Mouse (Mus musculus) ES-E14 (cell line): ENCODE measurements around the gene Gimap8. TPM values are rescaled to one million over a fixed set of nuclear protein-coding genes. Genes with fewer than 3 reads are reported as not detected.
A peak's percentile ranks its signal among the peaks of the same experiment; 100 is the strongest.
"Not testable (repeated sequence)": the region's sequence is repeated elsewhere in the genome, so short reads cannot be mapped to it uniquely, and the experiment has no call there.

Experiments used
- DNase-seq: peaks from one replicate; pipeline ENCODE4 v3.0.0-alpha.2; 2013; ENCODE audit warnings: low read depth, low spot score
- H3K27ac ChIP-seq: 2 replicates; pipeline ENCODE4 v1.5.1; 2012; ENCODE audit warnings: low read depth, mild to moderate bottlenecking, low read length, moderate library complexity, mixed read lengths; ENCODE audit not compliant: poor library complexity, insufficient read depth, severe bottlenecking
- H3K36me3 ChIP-seq: 2 replicates; pipeline ENCODE4 v1.6.1; 2012; ENCODE audit warnings: mild to moderate bottlenecking, low read length, moderate library complexity, mixed read lengths; ENCODE audit not compliant: control insufficient read depth, poor library complexity, insufficient read depth, severe bottlenecking
- H3K4me1 ChIP-seq, 2 experiments: fragments of 150-350 bp in 1 of 2; sonication (generic) in 1 of 2; 2 replicates each; pipeline ENCODE4 v1.6.1; 2012; ENCODE audit warnings: low read length in 2 of 2, mild to moderate bottlenecking in 1 of 2, mixed read lengths in 1 of 2; ENCODE audit not compliant: control insufficient read depth in 2 of 2, insufficient read depth in 2 of 2, poor library complexity in 1 of 2
- H3K4me3 ChIP-seq, 2 experiments: fragments of 150-350 bp in 1 of 2; sonication (generic) in 1 of 2; 2 replicates each; pipeline ENCODE4 v1.5.1; 2012; ENCODE audit warnings: low read length in 2 of 2, low read depth in 1 of 2, mild to moderate bottlenecking in 1 of 2, mixed read lengths in 1 of 2; ENCODE audit not compliant: insufficient read depth in 1 of 2, poor library complexity in 1 of 2, severe bottlenecking in 1 of 2
- H3K9ac ChIP-seq: 2 replicates; pipeline ENCODE4 v1.6.1; 2012; ENCODE audit warnings: low read depth, mild to moderate bottlenecking, low read length, mixed read lengths; ENCODE audit not compliant: poor library complexity, insufficient read depth, severe bottlenecking
- H3K9me3 ChIP-seq: fragments of 150-350 bp; sonication (generic); 2 replicates; pipeline ENCODE4 v1.6.1; 2012; ENCODE audit warnings: low read depth, mild to moderate bottlenecking, low read length; ENCODE audit not compliant: control insufficient read depth, insufficient read depth
- CHD2 ChIP-seq: IDR thresholded peaks from 2 replicates; pipeline ENCODE4 v1.6.1; 2014; ENCODE audit warnings: mild to moderate bottlenecking, low read depth, low read length, inconsistent platforms
- HCFC1 ChIP-seq: IDR thresholded peaks from 2 replicates; pipeline ENCODE4 v1.6.1; 2012; ENCODE audit warnings: low read length, inconsistent platforms, borderline replicate concordance; ENCODE audit not compliant: insufficient read depth
- MAFK ChIP-seq: IDR thresholded peaks from 2 replicates; pipeline ENCODE4 v1.6.1; 2014; ENCODE audit warnings: mild to moderate bottlenecking, low read depth, low read length, inconsistent platforms; ENCODE audit not compliant: insufficient read depth
- ZC3H11A ChIP-seq: IDR thresholded peaks from 2 replicates; pipeline ENCODE4 v1.6.1; 2012; ENCODE audit warnings: low read depth, mild to moderate bottlenecking, inconsistent platforms, low read length, borderline replicate concordance
- ZNF384 ChIP-seq: IDR thresholded peaks from 2 replicates; pipeline ENCODE4 v1.6.1; 2012; ENCODE audit warnings: low read depth, low read length, inconsistent platforms
- in situ Hi-C, 2 experiments: fragments of 600-800 bp; cut with MboI; formaldehyde crosslinking; loops; one replicate each; pipeline ENCODE4 v1.15.1; 2025; ENCODE audit warnings: low sequenced_read_pairs in 2 of 2, inconsistent platforms in 1 of 2; ENCODE audit not compliant: unreplicated experiment in 2 of 2
- total RNA-seq: library from RNA; depleted of rRNA; stranded (reverse); fragments of 300-350 nt; gene quantifications from 2 replicates; pipeline ENCODE4 v1.2.3, GENCODE M21; 2012

Gene Gimap8
- total RNA-seq, 1 experiment, result 0.22 TPM

GRCm38 (mm10) chr6:48620031-48620430 is 27.0 kb upstream of the Gimap8 start:
- Histone ChIP-seq H3K4me3 (peak overlapping the region; percentile 69 to 71), H3K4me1 (peaks cover 0 to 11% of the 10 kb centered on the region in 2 experiments; a peak in 1 of 4 replicates), H3K9me3 (no peaks in the 10 kb centered on the region), H3K27ac (no peak overlapping the region), H3K36me3 (peaks cover 7% of the 10 kb centered on the region; the same call in 1 of the 2 replicates), H3K9ac (peak overlapping the region; percentile 53)
- in situ Hi-C loops, result no loop called here
- TF ChIP-seq MAFK (no peak), ZNF384 (no peak), HCFC1 (no peak), CHD2 (no peak), ZC3H11A (no peak)
- no peak for DNase-seq

- DNase-seq, H3K27ac ChIP-seq, in situ Hi-C loops, H3K36me3 ChIP-seq, H3K9me3 ChIP-seq: not testable (repeated sequence)
- Histone ChIP-seq H3K4me1 (peaks cover 0 to 11% of the 10 kb centered on the region in 2 experiments; a peak in 1 of 4 replicates), H3K9ac (peak overlapping the region; percentile 63), H3K4me3 (peak overlapping the region; percentile 37 to 93)
Measured at GRCm38 (mm10) chr6:48622186-48622843, 24.7 kb upstream of the Gimap8 start.

DNA sequence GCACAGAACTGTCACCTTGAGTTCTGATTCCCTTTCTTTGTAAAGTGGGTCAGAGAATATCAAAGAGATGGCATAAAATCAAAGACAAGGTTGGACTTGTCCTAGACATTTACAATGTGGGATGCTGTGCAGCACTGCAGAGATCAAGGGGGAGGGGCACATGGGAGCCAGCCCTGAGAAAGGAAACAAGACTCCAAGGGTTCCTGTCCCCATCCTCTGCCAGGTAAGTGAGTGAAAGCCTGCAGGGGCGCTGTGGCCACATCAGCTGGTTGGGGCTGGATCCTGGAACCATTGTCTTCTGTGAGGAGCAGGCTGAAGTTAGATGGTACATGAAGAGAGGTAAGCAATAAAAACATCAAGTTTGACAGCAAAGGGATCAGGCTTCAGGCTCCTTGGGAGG is 23.6 kb upstream of the Gimap8 start:
- Histone ChIP-seq H3K4me3 (no peak overlapping the region), H3K9me3 (no peaks in the 10 kb centered on the region), H3K27ac (no peak overlapping the region), H3K36me3 (peaks cover 7% of the 10 kb centered on the region; the same call in 1 of the 2 replicates), H3K4me1 (peaks cover 0 to 11% of the 10 kb centered on the region in 2 experiments; a peak in 1 of 4 replicates), H3K9ac (no peak overlapping the region)
- DNase-seq, result no peak
- TF ChIP-seq MAFK, result no peak
- no peak for TF ChIP-seq HCFC1
- no peak for TF ChIP-seq ZC3H11A
- no peak for TF ChIP-seq ZNF384
- TF ChIP-seq CHD2, result no peak
- in situ Hi-C loops, result no loop called here

DNA sequence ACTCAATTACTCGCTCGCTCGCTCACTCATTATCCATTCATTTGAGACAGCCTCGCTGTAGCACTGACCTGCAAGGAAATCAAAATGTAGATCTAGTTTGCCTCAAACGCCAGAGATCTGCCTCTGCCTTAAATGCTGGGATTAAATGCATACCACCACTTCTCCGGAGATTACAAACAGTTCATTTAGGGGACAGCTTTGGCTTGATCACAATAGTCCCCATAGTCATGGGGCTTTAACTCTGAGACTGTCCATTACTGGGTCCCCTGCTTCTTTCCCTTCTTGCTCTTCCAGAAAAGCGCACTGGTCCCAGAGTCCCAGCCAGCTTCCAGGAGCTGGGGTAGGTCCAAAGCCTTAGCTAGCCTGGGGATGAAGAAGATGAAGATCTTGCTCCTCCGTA is 20.6 kb upstream of the Gimap8 start, which contains the start of gene AI854703:
Gene AI854703, plus strand, starts transcription at position 301 of the 400 bp plus-strand sequence.
- Histone ChIP-seq H3K27ac (no peak within 1 kb of the TSS), H3K9ac (peak within 1 kb of the TSS; percentile 25; the same call in 1 of the 2 replicates), H3K4me3 (peak within 1 kb of the TSS; percentile 42 to 47), H3K36me3 (no peaks in the 10 kb centered on the region), H3K9me3 (no peaks in the 10 kb centered on the region), H3K4me1 (peaks cover 0 to 5% of the 10 kb centered on the region in 2 experiments; a peak in 1 of 4 replicates)
- TF ChIP-seq MAFK (no peak), CHD2 (no peak), ZNF384 (no peak), HCFC1 (no peak), ZC3H11A (no peak)
- in situ Hi-C loops, result no loop called here
- no peak for DNase-seq

DNA sequence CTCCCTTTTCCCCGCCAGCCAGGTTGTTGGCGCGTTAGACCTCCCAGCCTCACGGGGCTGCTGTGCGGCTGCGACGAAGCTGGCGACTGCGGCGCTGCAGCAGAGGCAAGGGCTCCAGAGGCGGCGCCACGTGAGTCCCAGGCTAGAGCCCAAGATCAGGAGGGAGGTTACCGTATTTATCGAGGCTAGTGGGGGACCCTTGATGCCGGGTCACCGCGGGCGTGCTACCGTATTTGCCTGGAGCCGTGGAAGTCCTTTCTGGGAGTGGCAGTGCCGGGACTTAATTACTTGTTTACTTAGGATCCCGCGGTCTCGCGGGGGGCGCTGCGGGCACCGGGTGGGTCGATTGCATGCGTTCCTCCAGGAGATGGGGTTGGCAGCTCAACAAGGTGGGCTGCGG is 20.1 kb upstream of the Gimap8 start:
- DNase-seq, result no peak
- in situ Hi-C loops, result no loop called here
- no peaks in the 10 kb centered on the region for H3K36me3 ChIP-seq
- no peaks in the 10 kb centered on the region for H3K9me3 ChIP-seq
- H3K4me3 ChIP-seq, result peak overlapping the region; percentile 42 to 47
- no peak overlapping the region for H3K9ac ChIP-seq
- H3K27ac ChIP-seq, result no peak overlapping the region
- TF ChIP-seq HCFC1 (no peak), MAFK (no peak), ZC3H11A (no peak)
- peaks cover 0 to 5% of the 10 kb centered on the region in 2 experiments; a peak in 1 of 4 replicates for H3K4me1 ChIP-seq
